Mouse (Mus musculus) cerebellum, postnatal 4 days (tissue): Measurements from ENCODE around the gene Tomm6.

Source experiments
- DNase-seq, 2 experiments: peaks; one replicate each; pipeline ENCODE4 v3.0.0; 2022; ENCODE audit warnings: low spot score in 2 of 2, mixed read lengths in 1 of 2

Tomm6 gene

GRCm38 (mm10) chr17:47688344-47688607 is at the start of gene Tomm6:
TSS of gene Tomm6 (minus strand) at chr17:47688386.
- DNase-seq: no peak

DNA sequence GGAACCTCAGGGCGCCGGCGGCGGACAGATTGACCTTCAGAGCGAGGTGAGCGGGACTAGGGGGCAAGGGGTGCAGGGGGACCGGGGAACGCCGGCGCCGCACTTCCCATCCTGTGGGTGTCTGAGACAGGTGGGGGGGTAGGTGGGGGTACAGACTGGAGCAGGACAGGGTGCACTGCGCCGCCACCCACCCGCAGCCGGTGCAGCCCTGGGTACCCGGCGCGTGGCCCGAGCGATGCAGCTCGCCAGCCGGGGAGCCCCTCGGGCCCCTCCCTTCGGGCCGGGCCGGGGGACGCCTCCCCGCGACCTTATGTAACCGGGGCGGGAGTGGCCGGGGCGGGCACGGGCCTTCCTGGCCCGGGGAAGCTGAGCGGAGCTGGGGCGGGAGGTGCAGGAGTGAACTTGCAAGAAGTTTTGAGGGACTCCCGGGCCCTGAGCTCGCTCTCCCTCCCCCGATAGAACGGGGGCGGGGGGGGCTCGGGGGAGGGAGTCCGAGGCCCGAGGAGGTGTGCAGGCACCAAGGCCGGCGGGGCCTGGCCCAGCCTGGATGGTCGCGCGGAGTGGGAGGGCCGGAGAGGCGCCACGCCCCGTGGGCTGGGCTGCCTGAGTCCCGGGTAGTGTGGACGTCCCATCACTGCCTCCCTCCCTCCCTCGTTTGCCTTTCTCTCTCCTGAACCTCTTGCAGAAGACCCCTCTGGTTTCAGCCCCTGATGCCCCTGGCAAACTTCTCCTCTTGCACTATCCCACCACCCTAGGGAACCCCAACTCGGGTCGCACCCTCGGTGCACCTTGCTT is 49.3 kb upstream of the Tomm6 start:
- peak in 1 of 2 experiments; percentile 55 for DNase-seq

- DNase-seq: peak; percentile 99 to 100
Observed at GRCm38 (mm10) chr17:47736856-47737255, 48.7 kb upstream of the Tomm6 start, which contains the start of gene Tfeb. TSS of gene Tfeb (plus strand) at chr17:47737030.

DNA sequence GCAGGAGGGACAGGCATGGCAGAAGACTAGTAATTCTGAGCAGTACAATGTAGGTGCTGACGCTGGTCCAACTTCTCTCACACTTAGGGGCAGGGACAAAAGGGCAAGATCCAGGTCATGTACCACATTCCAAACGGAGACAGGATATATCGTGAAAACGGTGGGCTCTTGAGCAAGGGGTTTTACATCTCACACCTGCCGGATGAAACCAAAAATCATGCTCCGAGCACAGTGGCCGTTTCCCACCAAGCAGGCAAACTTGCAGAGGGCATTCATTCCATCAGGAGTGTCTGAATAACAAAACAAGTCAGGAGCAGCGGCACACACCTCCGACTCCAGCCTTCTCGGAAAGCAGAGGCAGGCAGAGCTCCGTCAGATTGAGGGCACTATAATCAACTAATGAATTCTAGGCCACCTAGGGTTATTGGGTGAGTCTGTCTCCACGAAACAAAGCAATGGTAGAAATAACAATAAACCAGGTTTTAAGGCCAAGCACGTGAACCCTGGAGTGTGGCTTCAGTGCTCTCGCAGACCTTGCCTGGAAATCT is 47.4 kb upstream of the Tomm6 start:
- DNase-seq: no peak

DNA sequence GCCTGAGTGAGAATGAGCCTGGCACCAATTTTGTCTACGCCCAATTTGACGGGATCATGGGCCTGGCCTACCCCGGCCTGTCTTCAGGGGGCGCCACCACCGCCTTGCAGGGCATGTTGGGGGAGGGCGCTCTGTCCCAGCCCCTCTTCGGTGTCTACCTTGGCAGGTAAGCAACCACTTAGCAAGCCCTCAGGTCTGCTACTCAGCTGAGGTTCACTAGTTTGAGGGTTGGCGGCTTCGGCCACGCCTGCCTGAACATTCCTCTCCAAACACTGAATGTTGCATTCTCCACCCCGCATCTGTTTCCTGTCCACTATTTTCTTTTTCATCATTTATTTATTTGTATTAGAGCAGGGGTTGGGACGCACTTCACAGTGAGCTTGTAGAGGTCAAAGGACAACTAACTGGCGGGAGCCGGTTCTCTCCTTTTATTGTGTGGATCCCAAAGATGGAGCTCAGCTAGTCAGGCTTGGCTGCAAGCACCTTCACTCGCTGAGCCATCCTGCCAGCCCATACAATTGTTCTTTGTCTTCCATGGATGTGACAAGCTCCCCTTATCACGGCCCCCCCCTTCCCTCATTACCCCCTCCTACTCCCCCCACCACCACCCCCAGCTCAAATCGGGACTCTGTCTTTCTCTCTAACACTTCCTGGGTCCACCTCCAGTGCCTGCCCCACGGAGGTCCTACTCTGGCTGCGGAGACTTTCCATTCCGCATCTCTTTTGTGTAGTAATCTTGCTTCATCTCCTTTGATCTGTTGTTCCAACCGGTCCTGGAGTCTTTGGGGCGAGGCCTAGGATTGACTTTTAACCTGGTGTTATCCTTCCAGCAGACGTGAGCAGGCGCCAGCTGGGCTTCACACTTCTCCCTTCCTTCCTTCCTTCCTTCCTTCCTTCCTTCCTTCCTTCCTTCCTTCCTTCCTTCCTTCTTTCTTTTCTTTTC is 42.7 kb upstream of the Tomm6 start:
- DNase-seq: no peak

DNA sequence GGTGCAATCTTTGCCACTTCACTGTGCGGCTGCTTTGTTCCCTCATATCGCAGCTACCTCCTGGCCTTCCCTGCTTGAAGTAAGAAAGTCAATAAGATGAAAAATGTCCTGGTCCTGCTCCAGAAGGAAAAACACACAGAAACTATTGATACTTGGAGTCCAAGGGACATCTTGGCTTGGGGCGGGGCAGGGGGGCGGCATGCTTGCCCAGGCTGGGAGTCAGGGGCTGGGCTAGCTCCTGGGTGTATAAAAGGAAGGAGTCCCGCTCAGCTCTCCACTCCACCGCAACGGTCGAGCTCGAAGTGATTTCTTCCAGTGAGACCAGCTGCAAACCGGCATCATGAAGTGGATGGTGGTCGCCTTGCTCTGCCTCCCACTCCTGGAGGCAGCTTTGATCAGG is 38.4 kb upstream of the Tomm6 start, which contains the start of gene Pgc:
Gene Pgc (plus strand): TSS at position 277 of the 400 bp plus-strand sequence.
- DNase-seq: no peak

GRCm38 (mm10) chr17:47721183-47721582 is 33.0 kb upstream of the Tomm6 start:
- DNase-seq: no peak

- no peak for DNase-seq
Observed at GRCm38 (mm10) chr17:47715037-47715436, 26.9 kb upstream of the Tomm6 start.

- no peak for DNase-seq
Observed at GRCm38 (mm10) chr17:47712889-47713571, 24.8 kb upstream of the Tomm6 start.

GRCm38 (mm10) chr17:47711883-47712282 is 23.7 kb upstream of the Tomm6 start:
- DNase-seq: no peak

DNA sequence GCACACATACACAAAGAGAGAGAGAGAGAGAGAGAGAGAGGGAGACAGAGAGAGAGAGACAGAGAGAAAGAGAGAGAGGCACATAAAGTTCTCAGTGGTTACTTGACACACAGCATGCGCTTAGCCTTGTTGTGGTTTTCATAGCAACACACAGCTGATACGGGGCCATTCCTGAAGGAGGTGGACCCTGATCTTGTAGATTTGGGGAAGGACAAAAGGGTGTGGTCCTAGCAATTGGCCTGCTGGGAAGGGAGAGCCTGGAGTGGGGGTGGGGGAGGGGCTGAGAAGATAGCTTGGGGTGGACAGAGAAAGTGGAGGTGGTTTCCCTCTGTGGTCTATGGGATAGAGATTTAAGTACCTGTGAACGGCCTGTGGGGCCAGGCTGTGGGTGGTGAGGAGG is 21.9 kb upstream of the Tomm6 start:
- no peak for DNase-seq

- no peak for DNase-seq
Observed at GRCm38 (mm10) chr17:47708972-47709371, 20.8 kb upstream of the Tomm6 start.

DNA sequence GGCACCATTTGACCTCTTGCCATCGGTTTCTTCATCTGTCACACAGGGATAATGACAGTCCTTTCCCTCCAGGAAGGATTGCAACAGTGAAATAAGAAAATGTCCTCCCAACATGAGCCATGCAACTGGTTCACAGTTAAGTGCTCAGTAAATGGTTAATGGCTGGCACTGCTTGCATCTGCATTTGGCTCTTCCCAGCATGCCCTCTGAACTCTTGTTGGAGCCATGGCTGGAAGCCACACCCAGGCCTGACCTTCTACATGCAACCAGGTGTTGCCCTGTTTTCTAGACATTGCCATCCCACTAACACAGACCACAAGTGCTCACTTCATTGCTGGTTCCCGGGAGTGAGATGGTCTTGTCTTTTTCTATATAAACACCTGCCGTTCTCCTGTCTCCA is 19.8 kb upstream of the Tomm6 start:
- no peak for DNase-seq

DNA sequence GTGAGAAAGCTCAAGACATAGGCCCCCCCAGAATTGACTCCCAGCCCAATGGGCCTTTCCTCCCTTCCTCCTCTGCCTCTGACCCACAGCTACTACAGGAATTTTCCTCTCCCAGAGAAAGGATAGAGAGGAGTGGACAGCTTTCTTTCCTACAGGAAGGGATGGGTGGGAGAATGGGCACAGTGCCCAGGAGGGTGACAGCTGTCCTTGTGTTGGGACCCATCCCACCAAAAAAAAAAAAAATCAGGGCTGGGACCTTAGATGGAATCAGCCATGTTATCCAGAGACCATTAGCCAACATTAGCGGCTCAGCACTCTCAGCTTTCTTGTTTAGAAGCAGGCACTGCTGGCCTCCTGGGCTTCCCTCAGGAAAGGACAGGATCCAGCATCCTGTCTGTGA is 18.0 kb upstream of the Tomm6 start:
- DNase-seq: no peak

- DNase-seq: no peak
Observed at GRCm38 (mm10) chr17:47704692-47705091, 16.5 kb upstream of the Tomm6 start.

GRCm38 (mm10) chr17:47703556-47703955 is 15.4 kb upstream of the Tomm6 start:
- DNase-seq: no peak

DNA sequence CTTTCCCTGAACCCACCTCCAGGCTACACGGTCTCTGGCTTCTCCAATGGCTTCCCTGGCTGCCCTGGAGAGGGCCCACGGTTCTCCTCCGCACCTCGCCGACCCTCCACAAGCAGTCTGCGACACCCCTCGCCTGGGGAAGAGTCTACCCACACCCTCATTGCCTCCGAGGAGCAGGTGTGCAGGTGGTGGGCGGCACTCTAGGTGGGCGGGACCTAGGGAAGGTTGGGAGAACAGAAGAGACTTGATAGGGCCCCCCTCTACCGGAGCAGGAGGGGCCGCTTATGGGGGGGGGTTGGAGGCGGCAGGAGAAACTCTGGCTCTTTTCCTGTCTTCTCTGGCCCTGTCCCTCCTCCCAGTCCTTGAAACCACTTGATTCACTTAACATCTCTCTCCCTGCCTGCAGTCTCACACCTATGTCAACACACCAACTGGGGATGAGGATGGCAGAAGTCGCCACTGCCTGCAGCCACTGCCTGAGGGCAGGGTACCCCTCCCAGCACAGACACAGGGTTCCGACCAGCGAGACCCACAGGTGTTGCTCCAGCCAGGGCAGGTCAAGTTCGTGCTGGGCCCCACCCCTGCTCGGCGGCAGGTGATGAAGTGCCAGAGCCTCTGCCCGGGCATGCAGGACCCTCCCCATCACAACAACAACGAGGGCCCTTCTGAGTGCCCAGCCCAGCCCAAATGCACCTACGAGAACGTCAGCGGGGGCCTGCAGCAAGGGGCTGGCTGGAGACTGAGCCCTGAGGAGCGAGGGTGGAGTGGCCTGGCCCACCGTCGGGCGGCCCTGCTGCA is 14.6 kb upstream of the Tomm6 start:
- DNase-seq: no peak

DNA sequence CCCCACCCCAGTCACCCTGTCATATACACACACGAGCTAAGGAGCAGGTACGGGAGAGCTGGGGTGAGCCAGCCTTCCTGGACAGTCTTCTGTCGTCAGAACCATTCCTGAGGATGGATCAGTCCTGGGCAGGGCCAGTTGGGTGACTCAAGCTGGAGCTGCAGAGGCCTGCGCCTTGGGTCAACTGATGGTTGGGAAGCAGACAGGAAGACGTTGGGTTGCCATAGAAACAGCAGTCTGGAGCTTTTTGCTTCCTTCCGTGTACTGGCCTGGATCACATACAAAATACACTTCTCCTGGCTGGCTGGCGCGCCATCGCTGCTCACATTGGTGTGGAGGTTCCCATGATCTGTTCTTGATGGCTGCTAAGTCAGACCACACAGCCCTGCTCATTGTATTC is 13.6 kb upstream of the Tomm6 start:
- no peak for DNase-seq

DNA sequence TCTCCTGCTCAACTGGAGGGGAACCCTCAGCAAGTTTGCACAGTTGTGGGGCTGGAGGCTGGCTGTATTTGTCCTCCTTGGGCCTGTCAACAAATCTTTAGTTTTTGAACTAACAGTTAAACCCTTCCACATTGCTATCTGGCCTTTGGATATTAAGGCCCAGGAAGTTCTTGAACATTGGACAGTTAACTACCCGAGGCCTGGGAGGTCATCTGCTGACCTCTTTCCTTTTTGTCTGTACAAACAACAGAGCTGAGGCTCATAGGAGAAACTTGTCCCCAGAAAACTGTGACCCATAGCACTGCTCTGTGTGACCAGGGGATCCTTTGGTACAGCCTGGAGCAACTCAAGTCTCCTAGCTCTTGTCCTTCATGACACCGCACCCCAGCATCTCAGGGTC is 10.9 kb upstream of the Tomm6 start:
- no peak for DNase-seq

DNA sequence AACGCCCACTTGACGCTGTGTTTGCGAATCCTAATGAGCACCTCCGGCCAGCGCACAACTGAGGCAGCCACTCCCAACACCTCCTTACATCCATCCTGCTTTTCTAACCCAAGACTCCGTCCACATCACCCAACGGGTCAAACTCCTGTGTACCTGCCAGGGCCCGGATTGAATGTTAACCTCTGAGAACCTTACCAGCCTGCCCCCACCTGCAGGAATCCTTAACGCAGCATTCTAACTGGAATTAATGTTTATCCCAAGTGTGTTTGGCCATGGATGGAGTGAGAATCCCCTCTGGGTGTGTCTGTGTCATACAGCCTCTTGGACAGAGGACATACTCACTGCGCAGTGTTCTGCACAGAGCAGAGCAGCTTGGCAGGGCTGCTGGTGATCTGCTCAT is 10.0 kb upstream of the Tomm6 start:
- DNase-seq: no peak

- DNase-seq: no peak
Observed at GRCm38 (mm10) chr17:47695337-47695710, 7.1 kb upstream of the Tomm6 start.
